Mouse (Mus musculus): Measurements from ENCODE around the gene Camp.

DNA sequence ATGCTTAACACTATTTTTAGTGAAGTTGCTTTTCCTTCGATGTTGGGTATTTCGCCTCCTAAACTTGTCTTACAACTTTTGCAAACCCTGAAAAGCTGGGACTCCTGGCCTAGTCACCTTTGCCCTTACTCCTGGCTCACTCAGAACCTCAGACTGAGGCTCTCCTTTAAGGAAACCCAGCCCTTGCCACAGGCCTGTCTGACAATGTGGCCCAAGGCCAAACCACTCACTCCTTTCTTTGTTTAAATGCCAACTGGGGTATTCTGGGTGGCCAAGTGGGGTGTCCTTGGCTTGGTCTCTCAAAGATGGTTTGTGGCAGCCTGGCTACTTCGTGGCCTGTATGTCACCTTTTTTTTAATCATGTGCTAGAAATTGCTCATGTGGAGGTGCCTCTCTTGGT is 27.3 kb upstream of the Camp start:
- TF ChIP-seq POLR2A (IDR thresholded peaks at IDR 0.05; ENCODE audit: insufficient read depth, low read depth, low read length) (no peak), CTCF (IDR thresholded peaks at IDR 0.05) (no peak)
